Mouse (Mus musculus) hindbrain, postnatal 0 days (tissue): ENCODE measurements around the gene C1qa. TPM values are rescaled to one million over a fixed set of nuclear protein-coding genes. Genes with fewer than 3 reads are reported as not detected.
A peak's percentile ranks its signal among the peaks of the same experiment; 100 is the strongest.

Source experiments
- ATAC-seq: fragments of 200-750 bp; cut with Nextera tagmentation; 2 replicates; pipeline ENCODE4 v1.8.0; 2017; ENCODE audit warnings: mild to moderate bottlenecking, moderate TSS enrichment, moderate library complexity
- DNase-seq: peaks from one replicate; pipeline ENCODE4 v3.0.0-alpha.2; 2015; ENCODE audit warnings: low spot score
- H3K27ac ChIP-seq: fragments of 300-500 bp; sonication (generic); 2 replicates; pipeline ENCODE4 v1.5.1; 2014; ENCODE audit warnings: mild to moderate bottlenecking
- H3K27me3 ChIP-seq: fragments of 300-500 bp; sonication (generic); 2 replicates; pipeline ENCODE4 v1.6.1; 2014; ENCODE audit warnings: low read length, mixed read lengths; ENCODE audit not compliant: insufficient read depth
- H3K36me3 ChIP-seq: fragments of 300-500 bp; sonication (generic); 2 replicates; pipeline ENCODE4 v1.6.1; 2014; ENCODE audit warnings: low read length, mixed read lengths; ENCODE audit not compliant: insufficient read depth
- H3K4me1 ChIP-seq: fragments of 300-500 bp; sonication (generic); 2 replicates; pipeline ENCODE4 v1.6.1; 2014; ENCODE audit warnings: antibody characterized with exemption, low read length, mixed read lengths; ENCODE audit not compliant: insufficient read depth
- H3K4me2 ChIP-seq: fragments of 300-500 bp; sonication (generic); 2 replicates; pipeline ENCODE4 v1.6.1; 2014; ENCODE audit warnings: low read depth, mild to moderate bottlenecking, low read length, moderate library complexity, mixed read lengths
- H3K4me3 ChIP-seq: fragments of 300-500 bp; sonication (generic); 2 replicates; pipeline ENCODE4 v1.5.1; 2014; ENCODE audit warnings: low read length
- H3K9ac ChIP-seq: fragments of 300-500 bp; sonication (generic); replicated peaks from 2 replicates; pipeline ENCODE4 v1.6.1; 2014; ENCODE audit warnings: mild to moderate bottlenecking, low read length, moderate library complexity, mixed read lengths
- H3K9me3 ChIP-seq: fragments of 300-500 bp; sonication (generic); 2 replicates; pipeline ENCODE4 v1.6.1; 2016; ENCODE audit warnings: low read length, mixed read lengths
- CTCF ChIP-seq: IDR thresholded peaks from 2 replicates; pipeline ENCODE4 v1.5.1; 2016; ENCODE audit warnings: antibody characterized with exemption, control low read depth, low read depth
- WGBS: fragments of 180-500 bp; shearing (Covaris S2); extraction: QIAGEN DNeasy Blood & Tissue Kit; methylation state at CpG from one replicate; pipeline ENCODE4 v1.1.7; 2014; 5-methylcytosine and 5-hydroxymethylcytosine counted together
- polyA plus RNA-seq: library from polyadenylated mRNA; unstranded; fragments of >200 nt; fragmentation: Nextera tagmentation; extraction: Ambion mirVana; gene quantifications from 2 replicates; pipeline ENCODE4 v1.2.1, GENCODE M21; 2015
- total RNA-seq: library from RNA; depleted of rRNA; stranded (reverse); fragments of >200 nt; gene quantifications from 2 replicates; pipeline ENCODE4 v1.2.3, GENCODE M21; 2014

The C1qa gene
- total and polyA plus RNA-seq, 2 experiments from 2014 or later = 49.9 to 55.4 TPM

DNA sequence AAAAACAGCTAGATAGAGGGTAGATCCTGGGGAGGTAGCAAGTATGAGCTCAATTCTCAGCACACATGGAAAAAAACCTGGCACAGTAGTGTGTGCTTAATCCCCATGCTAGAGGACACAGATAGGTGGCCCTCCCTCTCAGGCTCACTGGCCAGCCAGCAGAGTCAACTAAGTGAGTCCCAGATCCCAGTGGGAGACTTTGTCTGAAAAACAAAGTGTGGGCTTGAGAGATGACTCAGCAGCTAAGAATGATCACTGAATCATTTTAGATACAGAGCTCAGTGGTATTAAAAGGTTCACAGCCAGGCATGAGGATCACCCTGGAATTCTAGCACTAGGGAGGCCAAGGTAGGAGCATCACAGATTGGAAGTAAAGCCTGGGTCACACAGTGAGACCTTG lies 9.2 kb upstream of the C1qa start:
- H3K27ac ChIP-seq = no peak overlapping the region
- H3K9ac ChIP-seq = no peak overlapping the region
- H3K4me2 ChIP-seq = no peak overlapping the region
- no peaks in the 10 kb centered on the region for H3K9me3 ChIP-seq
- ATAC-seq (no peak), DNase-seq (no peak)
- H3K4me1 ChIP-seq = peaks cover 12% of the 10 kb centered on the region; the same call in 1 of the 2 replicates
- H3K4me3 ChIP-seq = no peak overlapping the region
- TF ChIP-seq CTCF = no peak
- peaks cover 11% of the 10 kb centered on the region; the same call in 1 of the 2 replicates for H3K27me3 ChIP-seq
- no peaks in the 10 kb centered on the region for H3K36me3 ChIP-seq

DNA sequence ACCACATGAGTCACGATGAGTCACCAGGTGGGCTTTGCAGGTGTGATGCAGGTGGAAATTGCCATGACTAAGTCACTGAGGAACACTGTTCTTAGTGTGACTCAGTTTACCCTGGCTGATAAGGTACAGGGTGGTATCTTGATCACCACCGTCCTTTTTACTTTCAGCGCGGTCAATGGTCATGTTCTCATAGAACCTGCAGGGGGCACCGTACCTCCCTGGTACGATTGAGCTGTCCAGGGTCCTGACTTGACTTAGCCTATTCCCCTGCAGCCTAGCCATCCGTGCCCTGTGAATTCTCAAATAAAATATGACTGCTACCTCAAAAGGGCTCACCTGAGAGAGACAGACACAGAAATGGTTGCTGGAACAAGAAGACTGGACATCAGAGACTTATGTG lies 8.4 kb upstream of the C1qa start:
- Histone ChIP-seq H3K9ac (no peak overlapping the region), H3K4me1 (peaks cover 9% of the 10 kb centered on the region; the same call in 1 of the 2 replicates), H3K9me3 (no peaks in the 10 kb centered on the region), H3K4me2 (no peak overlapping the region), H3K4me3 (no peak overlapping the region), H3K27me3 (peaks cover 11% of the 10 kb centered on the region; the same call in 1 of the 2 replicates), H3K36me3 (no peaks in the 10 kb centered on the region), H3K27ac (no peak overlapping the region)
- WGBS = 14% methylated on average over 7 of the region's 7 CpGs
- ATAC-seq = no peak; the same call in 1 of the 2 replicates
- DNase-seq = peak; percentile 78
- peak; percentile 80 for TF ChIP-seq CTCF

GRCm38 (mm10) chr4:136904767-136905539 lies 6.3 kb upstream of the C1qa start:
- Histone ChIP-seq H3K4me1 (no peaks in the 10 kb centered on the region), H3K36me3 (no peaks in the 10 kb centered on the region), H3K9ac (0 out of 2 replicates have a peak overlapping the region, but pooled peaks have one; percentile 21), H3K27ac (no peak overlapping the region), H3K27me3 (peaks cover 11% of the 10 kb centered on the region; the same call in 1 of the 2 replicates), H3K4me3 (0 out of 2 replicates have a peak overlapping the region, but pooled peaks have one; percentile 8), H3K9me3 (no peaks in the 10 kb centered on the region), H3K4me2 (peak overlapping the region; percentile 38)
- TF ChIP-seq CTCF = no peak
- DNase-seq (peak; percentile 72), ATAC-seq (peak; percentile 73; the same call in 1 of the 2 replicates)
- 4% methylated on average over 23 of the region's 23 CpGs for WGBS

- Histone ChIP-seq H3K4me1 (no peaks in the 10 kb centered on the region), H3K36me3 (no peaks in the 10 kb centered on the region), H3K4me3 (no peak overlapping the region), H3K4me2 (no peak overlapping the region), H3K9me3 (no peaks in the 10 kb centered on the region), H3K9ac (no peak overlapping the region), H3K27me3 (peaks cover 9% of the 10 kb centered on the region), H3K27ac (no peak overlapping the region)
- ATAC-seq (no peak), DNase-seq (no peak)
- TF ChIP-seq CTCF = peak; percentile 41
- 65% methylated on average over 7 of the region's 7 CpGs for WGBS
These were observed 551 bp upstream of the C1qa start for GRCm38 (mm10) chr4:136899154-136899553.

- no peak overlapping the region; the same call in 1 of the 2 replicates for H3K27ac ChIP-seq
- WGBS = 59% methylated on average over 9 of the region's 9 CpGs
- TF ChIP-seq CTCF = no peak
- no peak for ATAC-seq
- no peaks in the 10 kb centered on the region for H3K4me1 ChIP-seq
- no peak for DNase-seq
- H3K36me3 ChIP-seq = no peaks in the 10 kb centered on the region
- peak overlapping the region; percentile 17; the same call in 1 of the 2 replicates for H3K9ac ChIP-seq
- H3K4me2 ChIP-seq = no peak overlapping the region
- no peaks in the 10 kb centered on the region for H3K9me3 ChIP-seq
- H3K27me3 ChIP-seq = peaks cover 9% of the 10 kb centered on the region
- H3K4me3 ChIP-seq = no peak overlapping the region
These were observed 462 bp downstream of the C1qa start for GRCm38 (mm10) chr4:136898084-136898598.

GRCm38 (mm10) chr4:136896461-136896860 lies 2.1 kb downstream of the C1qa start:
- H3K4me1 ChIP-seq = no peaks in the 10 kb centered on the region
- H3K27ac ChIP-seq = no peak overlapping the region
- H3K36me3 ChIP-seq = no peaks in the 10 kb centered on the region
- DNase-seq = no peak
- H3K27me3 ChIP-seq = peaks cover 9% of the 10 kb centered on the region
- no peak overlapping the region; the same call in 1 of the 2 replicates for H3K4me3 ChIP-seq
- ATAC-seq = no peak
- no peak overlapping the region; the same call in 1 of the 2 replicates for H3K9ac ChIP-seq
- no peak for TF ChIP-seq CTCF
- 31% methylated on average over 10 of the region's 10 CpGs for WGBS
- H3K9me3 ChIP-seq = no peaks in the 10 kb centered on the region
- peak overlapping the region; percentile 33; the same call in 1 of the 2 replicates for H3K4me2 ChIP-seq
